Mouse (Mus musculus): Measurements from ENCODE around the gene Shisa7.
A peak's percentile ranks its signal among the peaks of the same experiment; 100 is the strongest.

The Shisa7 gene

GRCm38 (mm10) chr7:4794631-4795168, 49.8 kb downstream of the Shisa7 start:
- DNase-seq (ENCODE audit: low spot score), result no peak

- DNase-seq (ENCODE audit: low spot score), result no peak
These were observed 50.8 kb downstream of the Shisa7 start for GRCm38 (mm10) chr7:4793674-4794073.

- DNase-seq (ENCODE audit: low spot score), result peak; percentile 24
These were observed 51.2 kb downstream of the Shisa7 start for GRCm38 (mm10) chr7:4793248-4793647.

- DNase-seq (ENCODE audit: low spot score), result peak; percentile 96
These were observed 52.0 kb downstream of the Shisa7 start, which contains the start of gene Rpl28 for GRCm38 (mm10) chr7:4792278-4793212. Gene Rpl28, plus strand, starts transcription at chr7:4792874.

- DNase-seq (ENCODE audit: low spot score), result peak; percentile 27
These were observed 55.0 kb downstream of the Shisa7 start, which contains the start of gene Tmem238 for GRCm38 (mm10) chr7:4789436-4789935. Gene Tmem238, minus strand, starts transcription at chr7:4789656.

GRCm38 (mm10) chr7:4788499-4789435, 55.7 kb downstream of the Shisa7 start:
- peak; percentile 55 for DNase-seq (ENCODE audit: low spot score)

GRCm38 (mm10) chr7:4783667-4784268, 60.7 kb downstream of the Shisa7 start:
- no peak for DNase-seq (ENCODE audit: low spot score)

GRCm38 (mm10) chr7:4782759-4783158, 61.7 kb downstream of the Shisa7 start, which contains the start of the genes Il11 and Tmem190:
Gene Il11, minus strand, starts transcription at chr7:4782859.
Gene Tmem190, plus strand, starts transcription at chr7:4782937.
- no peak for DNase-seq (ENCODE audit: low spot score)

- no peak for DNase-seq (ENCODE audit: low spot score)
These were observed 62.4 kb downstream of the Shisa7 start for GRCm38 (mm10) chr7:4782130-4782529.

- no peak for DNase-seq (ENCODE audit: low spot score)
These were observed 64.6 kb downstream of the Shisa7 start for GRCm38 (mm10) chr7:4779921-4780320.

GRCm38 (mm10) chr7:4777851-4778637, 66.5 kb downstream of the Shisa7 start:
- no peak for DNase-seq (ENCODE audit: low spot score)

GRCm38 (mm10) chr7:4776861-4777830, 67.3 kb downstream of the Shisa7 start:
- no peak for DNase-seq (ENCODE audit: low spot score)

- DNase-seq (ENCODE audit: low spot score), result no peak
These were observed 68.4 kb downstream of the Shisa7 start for GRCm38 (mm10) chr7:4776131-4776530.
